Mouse (Mus musculus) activated CD4-positive, CD25-positive, alpha-beta regulatory T cell, adult 4 months (primary cell): ENCODE measurements around the gene Engase. TPM values are rescaled to one million over a fixed set of nuclear protein-coding genes. Genes with fewer than 3 reads are reported as not detected.

Experiments used
- ATAC-seq: one replicate; pipeline ENCODE4 v1.8.0; 2017
- polyA plus RNA-seq, 2 experiments: library from polyadenylated mRNA; unstranded; fragments of 100-300 nt; shearing (Covaris generic); gene quantifications; one replicate each; pipeline ENCODE4 v1.2.1; 2017

Engase gene
- polyA plus RNA-seq, 2 experiments from 2014 or later: 0.90 to 2.5 TPM

DNA sequence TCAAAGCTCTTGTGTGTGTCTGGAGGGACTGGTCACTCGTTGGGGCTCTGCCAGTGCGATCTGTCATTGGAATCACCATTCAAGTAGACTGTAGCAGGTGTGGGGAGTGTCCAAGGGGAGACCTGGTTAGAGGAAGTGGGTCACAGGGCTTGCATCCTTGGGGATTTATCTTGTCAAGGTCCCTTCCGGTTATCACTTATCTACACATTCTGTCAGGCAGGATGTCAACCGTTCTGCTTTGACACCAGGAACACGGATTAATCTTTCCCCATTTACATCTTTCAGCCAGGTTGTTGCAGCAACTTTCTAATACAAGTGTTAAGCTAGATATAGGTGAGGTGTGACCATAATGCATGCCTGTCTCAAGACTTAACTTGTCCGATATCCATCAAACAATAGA, 20.8 kb upstream of the Engase start:
- no peak for ATAC-seq

DNA sequence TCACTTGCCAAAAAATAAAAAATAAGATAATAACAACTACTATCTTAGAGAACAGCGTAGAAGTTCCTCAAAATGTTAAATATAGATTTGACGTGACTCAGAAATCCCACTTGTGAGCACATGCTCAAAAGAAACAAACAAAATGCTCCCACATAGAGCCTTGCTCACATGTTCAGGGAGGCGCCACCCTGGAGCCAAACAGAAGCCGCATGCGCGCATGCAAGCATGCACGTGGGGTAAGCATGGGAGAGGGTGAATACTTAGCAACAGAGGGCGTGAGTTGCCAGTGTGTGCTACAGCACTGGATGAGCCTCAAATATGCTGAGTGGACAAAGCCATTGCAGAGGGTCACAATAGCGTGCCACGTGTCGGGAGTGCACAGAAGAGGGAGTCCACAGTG, 19.7 kb upstream of the Engase start:
- ATAC-seq: no peak

DNA sequence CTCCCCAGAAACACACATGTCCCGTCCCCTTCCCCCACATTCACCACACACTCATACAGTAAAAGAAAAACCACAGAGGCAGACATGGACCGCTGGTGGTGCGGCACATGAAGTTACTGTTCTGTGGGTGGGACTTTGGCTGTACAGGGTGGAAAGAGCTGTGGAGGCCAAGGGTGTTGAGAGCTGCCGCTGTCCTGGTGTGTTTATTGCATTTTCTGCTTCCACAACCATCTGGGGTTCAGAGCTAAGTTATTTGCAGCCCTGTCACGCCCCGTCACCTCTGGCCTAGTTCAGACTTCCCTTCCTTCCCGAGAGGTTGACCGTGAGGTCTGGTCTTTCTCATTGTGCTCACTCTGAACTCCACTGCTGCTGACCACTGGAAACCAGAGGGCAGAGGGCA, 17.6 kb upstream of the Engase start:
- no peak for ATAC-seq

DNA sequence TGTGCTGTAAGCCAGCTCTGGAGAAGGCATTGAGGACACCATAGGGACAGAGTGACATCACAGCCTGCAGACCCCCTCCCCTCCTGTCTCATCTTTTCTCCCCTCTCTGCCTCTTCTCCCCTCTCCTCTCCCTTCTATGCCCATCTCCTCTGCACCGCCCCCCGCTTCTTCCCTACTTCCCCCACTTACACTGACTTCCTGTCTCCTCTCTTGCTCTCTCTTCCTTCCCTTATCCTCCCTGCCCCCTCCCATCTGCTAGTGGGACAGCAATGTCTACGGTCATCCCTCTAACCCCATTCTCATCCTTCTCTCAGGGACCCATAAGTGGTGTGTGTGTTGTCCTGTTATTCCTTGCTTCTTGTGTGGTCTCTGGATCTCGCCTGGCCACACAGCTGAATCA, 17.1 kb upstream of the Engase start:
- no peak for ATAC-seq

DNA sequence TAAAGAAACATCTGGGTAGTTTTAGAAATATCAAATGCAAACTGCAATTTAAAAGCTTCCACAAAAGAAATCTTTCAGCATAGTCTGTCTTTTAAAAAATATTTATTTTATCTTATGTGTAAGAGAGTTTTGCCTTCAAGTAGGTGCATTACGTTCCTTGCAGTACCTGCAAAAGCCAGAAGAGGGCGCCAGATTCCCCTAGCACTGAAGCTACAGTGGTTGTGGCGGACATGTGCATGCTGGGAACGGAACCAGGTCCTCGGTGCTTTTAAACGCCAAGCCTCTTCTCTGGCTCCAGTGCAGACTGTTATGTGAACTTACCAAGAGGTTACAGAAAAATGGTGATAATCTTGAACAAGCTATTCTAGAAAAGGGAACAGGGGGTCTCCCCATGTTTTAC, 16.3 kb upstream of the Engase start:
- ATAC-seq: no peak

DNA sequence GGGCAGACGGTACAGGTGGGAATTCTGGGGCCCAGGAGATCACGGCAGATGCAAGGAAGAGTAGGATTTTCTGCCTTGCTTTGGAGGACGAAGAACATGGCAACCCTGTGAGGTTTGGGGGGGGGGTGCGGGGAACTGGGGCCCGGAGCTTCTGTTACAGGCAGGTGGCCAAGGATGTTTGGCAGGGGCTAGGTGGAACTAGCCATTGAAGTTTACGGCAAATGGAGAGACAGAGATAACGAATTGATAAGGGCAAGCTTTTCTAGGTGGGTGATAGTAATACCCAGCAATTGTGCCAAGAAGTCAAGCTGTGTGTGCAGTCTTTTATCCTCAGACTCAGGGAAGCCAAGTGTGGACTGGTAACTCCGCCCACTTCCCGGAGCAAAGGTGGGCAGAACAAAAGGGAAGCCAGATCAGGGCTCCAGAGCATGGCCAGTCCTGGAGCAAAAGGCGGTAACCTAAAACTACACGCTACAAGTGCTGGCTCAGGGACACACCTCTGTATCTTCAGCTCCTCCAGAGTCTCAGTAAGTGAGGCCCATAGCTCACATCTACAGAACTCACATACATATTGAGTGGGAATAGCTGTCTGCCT, 9.1 kb upstream of the Engase start:
- ATAC-seq: no peak

DNA sequence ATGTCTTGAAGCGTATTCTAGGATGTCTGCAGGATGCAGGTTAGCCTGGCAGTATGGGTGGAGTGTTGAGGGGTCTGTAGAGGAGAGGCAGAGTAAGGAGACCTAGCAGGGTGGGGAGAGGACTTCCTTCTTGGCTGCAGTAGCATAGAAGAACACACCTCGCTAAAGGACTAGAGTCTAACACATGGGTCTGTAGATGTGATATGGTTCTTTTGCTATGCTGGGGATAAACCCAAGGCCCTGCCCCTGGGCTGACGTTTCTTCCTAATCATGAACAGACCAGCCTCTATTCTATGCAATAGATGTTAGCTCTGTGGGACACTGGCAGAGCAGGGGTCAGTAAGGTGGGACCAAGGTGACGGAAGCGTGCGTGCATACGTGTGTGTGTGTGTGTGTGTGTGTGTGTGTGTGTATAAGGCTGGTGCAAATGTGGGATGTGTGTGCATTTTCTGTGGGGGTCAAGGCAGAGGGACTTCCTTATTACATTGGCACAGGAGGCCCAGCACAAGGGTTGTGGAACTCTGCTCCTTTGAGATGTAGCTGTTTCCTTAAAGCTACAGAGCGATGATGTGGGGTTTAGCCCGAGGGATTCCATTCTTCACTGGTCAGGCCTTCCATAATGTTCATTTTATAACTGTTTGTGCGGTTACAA, 7.0 kb upstream of the Engase start:
- no peak for ATAC-seq

DNA sequence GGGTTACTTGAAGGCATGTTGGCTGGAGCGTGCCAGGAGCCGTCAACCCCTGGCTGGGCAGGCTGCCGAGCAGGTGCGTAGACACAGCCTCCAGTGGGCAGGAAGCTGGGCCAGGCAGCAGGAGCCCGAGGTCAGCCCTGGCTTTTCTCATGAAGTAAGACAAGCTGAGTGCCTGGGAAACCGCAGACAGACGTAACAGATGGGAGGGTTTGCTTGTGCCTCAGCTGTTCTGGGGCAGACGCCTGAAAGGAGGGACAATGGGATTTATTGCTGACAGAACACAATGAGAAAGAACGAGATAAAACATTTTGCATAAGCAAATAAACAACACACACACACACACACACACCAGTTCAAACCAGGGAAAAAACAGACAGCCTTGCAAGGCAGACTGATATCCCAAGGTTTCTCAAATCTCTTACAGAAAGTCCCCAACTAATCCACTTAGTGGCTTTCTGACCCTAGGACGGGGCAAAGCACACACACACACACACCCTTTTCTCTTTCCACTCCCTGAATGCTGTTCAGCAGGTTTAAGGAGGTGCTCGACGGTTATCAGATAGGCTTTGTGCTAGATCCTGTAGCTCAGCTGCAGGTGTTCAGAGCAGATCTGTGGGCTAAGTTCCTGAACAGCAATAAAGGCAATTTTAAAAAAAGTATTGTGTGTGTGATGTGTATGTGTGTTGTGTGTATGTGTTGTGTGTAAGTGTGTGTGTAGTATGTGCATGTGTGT, 6.2 kb upstream of the Engase start:
- no peak for ATAC-seq

DNA sequence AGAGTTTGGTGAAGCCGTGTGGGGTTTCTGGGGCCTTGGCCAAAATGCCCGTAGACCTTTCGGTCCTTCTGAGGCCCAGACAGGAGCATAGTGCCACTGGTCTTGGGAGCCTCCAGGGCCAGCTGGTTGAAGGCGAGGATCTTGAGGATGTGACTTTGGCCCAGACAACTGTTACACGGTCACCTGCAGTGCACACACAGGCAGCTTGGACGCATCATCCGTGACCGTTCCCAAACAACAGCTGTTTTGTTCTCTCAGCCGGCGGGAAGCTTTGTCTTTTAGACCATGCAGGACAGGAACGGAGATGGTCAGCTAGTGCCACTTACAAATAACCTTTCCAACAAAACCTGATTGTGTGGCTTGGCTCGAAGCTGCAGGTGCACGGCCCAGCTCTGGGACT, 5.0 kb upstream of the Engase start:
- no peak for ATAC-seq

DNA sequence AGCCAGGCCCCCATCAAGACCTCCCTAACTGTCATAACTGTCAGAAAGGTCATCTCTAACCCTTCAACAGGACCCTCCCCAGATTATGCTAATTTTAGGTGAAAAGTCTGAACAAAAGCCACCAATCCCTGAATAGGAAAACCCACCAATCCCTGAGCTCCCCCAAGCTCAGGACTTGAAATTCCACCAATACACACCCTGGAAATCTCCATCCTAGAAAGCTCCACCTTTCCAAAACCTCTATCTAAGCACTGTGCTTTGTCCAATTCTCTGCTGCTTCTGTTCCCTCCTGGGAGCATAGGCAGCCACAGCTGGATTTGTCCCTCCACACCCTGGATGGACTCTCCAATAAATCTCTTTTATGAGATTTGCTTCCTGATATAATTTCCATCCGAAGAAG, 3.5 kb upstream of the Engase start:
- ATAC-seq: no peak

DNA sequence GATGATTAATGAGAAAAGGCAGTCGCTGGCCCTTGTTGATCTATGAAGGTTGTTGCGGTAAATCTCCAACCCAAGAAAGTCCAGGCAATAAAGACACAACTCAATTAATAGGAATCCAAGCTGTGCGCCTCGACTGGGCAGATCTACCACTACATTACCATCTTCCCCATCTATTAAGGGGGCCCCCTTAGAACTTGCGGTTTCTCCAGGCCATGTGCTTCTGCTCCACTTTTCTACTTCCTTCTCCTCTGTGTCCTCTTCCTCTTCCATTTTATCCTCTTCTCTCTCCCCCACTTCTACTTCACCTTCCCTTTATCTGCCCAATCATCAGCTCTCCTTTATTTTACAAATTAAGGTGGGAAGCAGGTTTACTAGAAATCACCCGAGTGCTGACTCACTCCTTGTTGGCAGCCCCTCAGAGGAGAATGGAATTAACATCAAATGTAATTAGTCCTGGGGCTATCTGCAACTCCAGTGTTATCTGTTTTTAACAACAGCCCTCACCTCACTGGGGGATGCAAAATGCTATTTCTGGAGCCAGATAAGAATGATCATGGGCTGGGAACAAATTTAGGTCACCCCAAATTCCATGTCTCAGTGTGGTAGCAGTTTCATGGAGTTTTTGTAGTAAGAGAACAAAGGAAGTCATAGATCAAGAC, 2.7 kb upstream of the Engase start:
- ATAC-seq: no peak

DNA sequence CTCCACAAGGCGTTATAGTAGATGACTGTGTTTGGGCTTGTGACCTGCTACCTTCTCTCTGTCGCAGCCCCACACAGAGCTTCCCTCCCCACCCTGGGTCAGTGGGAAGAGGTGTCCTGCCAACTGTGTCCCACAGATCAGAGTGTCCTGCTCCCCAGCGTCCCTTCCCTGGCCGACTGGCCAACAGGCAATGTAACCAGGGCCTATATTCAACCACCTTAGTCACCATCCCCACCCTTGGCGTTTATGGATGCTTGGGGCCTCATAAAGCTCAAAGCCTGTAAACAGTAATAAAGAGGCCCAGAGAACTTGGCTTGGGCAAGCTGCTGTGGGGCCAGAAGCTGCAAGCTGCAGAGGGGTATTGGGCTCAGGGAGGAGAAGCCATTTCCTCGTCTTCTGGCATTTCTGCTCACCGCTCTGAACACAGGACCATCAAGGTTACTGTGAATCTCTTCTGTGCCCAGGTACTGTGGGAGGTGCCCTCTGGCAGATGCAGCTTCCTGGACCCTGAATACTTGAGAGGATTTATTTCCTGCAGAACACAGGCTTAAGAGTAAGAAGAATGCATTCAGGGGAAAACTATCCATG, 1.0 kb upstream of the Engase start:
- ATAC-seq: no peak

DNA sequence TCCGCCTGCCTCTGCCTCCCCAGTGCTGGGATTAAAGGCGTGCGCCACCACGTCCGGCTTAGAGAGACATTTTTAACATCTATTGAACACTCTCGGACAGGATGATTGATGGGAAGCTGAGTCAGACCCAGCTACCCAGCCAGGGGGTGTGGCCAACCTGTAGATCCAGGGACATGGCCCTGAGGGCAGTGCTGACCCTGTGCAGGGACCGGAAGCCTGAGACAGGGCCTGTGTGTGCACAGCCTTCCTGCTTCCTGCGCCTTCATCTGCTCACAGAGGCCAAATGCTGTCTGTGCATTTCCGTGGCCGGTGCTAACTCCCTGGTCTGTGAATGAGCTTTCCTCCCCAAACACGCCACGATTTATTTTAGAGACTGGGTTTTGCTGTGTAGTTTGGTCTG, 3.1 kb downstream of the Engase start:
- no peak for ATAC-seq

DNA sequence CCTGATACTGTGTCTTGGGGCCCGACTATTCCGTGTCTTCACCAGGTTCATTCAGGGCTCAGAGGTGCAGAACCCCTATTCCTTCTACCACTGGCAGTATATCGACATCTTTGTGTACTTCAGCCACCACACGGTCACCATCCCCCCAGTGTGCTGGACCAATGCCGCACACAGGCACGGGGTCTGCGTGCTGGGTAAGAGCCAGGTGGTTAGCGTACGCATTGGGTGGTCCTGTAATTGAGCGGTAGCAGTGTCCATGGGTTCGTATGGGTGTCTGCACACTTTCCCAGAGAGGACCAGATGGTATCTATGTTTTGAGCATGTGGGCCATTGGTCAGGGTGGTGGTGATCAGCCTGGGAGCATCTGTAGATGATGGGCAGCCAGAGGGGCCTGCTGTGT, 4.6 kb downstream of the Engase start:
- no peak for ATAC-seq

DNA sequence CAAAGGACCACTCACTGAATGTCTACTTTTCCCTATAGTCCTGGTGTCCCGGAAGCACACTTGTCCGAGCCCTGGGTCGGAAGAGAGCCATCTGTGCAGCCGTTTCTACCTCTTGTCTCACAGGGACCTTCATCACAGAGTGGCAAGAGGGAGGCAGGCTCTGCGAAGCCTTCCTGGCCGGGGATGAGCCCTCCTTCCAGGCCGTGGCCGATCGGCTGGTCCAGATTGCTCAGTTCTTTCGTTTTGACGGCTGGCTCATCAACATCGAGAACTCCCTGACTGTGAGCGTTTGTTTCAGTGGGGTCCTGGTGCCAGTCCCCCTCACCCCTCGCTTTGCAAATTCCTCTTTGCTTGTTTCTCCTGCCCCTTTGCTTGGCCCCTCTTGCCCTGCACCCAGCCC, 5.1 kb downstream of the Engase start:
- ATAC-seq: no peak

DNA sequence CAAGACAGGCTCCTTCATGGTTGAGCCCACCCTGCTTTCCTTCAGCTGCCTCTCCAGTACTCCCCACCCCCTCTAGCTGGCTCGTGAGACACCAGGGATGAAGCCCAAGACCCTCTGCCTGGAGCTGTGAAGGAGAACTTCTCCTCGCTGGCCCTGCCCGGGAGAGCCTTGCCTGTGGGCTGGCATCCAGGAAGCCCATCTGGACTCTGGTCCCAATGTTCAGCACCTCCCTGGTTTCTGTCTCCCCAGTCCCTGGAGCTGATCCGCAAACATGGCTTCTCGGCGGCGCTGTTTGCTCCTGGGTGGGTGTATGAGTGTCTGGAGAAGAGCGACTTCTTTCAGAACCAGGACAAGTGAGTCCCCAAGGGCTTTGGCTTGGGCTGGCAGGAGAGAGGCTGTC, 7.5 kb downstream of the Engase start:
- no peak for ATAC-seq

DNA sequence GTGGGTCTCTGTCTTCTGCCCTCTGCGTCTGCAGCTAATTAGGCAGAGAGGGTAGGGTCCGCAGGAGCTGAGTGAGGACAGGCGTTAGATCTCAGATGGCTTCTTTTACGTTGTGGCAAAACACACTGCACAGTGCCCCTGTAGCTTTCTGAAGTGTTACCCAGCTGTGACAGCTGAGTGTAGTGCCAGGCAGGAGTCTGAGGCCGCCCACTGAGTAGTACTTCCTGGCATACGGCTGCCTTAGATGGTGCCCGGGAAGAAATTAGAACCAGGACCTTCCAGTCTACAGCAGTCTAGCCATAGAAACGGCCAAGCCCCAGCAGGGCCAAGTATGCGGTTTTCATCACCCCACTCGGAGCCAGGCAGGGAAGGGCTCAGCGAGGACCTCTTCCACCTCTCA, 8.7 kb downstream of the Engase start:
- no peak for ATAC-seq

DNA sequence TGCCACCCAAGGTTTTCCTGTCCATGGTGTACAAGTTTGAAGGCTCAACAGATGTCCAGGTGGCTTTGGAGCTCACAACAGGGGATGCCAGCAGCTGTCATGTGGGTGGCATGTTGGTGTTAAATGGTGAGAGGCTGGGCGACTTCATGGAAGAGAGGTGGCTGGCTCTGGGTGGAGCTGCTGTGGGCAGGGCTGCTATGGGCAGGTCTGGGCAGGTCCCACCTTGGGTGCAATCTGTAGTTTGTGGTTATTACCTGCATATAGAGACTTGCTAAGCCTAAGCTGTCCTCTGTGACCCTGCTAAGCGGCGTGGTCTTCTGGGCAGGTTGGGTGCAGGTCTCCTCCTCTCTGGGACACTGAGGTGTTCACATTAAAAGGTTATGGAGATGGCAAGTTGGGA, 9.2 kb downstream of the Engase start:
- no peak for ATAC-seq

DNA sequence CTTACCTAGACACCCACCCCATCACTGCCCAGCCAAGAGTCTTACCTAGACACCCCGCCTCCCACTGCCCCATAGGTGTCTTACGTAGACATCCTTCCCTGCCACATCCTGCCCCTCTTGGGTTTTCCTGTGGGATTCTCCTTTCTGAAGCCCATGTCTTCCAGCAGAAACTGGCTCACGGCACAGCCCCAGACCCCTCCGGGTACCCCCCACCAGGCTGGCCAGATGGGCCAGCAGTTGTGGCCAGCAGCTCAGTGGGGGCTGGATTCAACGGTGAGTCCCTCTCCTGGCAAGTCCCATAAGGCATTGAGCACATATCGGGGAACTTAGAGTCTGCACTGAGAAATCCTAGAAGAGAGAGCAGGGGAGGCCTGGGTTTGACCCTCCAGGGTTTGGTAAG, 9.7 kb downstream of the Engase start:
- no peak for ATAC-seq

DNA sequence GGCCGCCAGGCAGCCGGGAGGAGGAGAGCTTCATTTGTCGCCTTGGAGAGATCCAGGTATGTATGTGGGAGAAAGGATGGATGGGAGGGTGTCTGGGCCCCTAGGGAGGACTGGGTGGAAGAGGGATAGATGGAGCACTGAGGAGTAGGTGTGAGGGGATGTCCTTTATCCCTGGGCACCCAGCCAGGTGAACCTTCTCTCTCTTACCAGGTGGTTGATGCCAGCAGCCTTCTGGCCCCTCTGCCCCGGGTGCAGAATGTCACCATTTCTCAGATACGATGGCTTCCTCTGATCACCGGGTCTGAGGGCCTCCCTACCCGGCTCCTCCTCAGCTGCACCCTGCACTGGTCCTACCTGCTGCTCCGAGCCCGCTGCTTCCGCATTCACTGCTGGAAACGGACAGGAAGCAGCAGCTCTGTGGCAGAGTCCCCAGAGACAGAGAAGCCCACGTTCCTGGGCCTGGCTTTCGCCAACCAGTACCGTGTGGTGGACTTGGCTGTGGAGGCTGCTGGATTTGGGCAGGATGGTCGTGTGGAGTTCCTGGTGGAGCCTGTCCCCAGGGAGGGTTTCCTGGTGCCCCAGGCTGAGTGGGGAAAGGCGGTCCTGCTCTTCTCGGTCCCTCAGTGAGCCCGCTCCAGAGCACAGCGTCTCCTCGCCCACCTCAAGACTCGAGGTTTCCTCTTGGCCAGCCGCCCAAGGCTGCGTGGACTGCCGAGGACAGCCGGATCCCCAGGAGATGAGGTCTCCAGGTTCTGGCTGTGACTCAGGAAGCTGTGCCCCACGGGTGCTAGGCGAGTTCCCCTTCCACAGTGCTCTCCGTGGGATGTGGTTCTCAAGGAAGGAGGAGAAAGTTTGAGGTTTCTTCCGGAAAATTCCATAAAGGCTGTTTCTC, 10.5 kb downstream of the Engase start:
- no peak for ATAC-seq

DNA sequence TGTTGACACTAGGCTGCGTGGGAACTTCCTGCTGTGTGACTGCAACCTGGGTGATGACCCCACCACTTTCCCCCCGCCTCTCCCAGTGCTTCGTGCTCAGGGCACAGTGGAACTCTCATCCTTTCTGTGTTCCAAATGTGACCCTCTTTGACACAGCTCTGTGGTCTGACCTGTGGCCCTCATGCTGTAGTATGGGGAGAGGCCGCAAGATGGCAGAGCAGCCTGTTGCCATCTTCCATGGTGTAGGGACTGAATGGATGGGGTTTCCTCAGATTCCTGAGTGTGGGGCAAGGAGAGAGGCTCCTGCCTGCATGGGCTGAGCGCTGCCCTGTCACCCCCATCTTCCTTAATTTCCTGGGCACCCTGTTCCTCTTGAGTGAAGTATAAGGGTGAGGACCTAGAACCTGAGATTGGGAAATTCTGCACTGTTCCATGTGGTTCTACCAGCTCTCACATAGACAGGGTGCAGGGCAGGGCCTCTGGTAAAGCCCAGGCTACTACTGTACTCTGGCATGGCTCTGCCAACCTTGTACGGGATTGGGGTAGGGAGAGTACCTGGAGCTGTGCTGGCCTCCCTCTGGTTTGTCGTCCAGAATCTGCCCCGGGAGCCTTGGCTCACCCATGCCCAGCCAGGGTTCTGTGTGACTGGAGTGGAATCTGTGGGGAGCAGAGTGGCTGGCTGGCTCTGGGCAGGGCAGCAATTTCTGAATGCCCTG, 11.7 kb downstream of the Engase start:
- no peak for ATAC-seq

DNA sequence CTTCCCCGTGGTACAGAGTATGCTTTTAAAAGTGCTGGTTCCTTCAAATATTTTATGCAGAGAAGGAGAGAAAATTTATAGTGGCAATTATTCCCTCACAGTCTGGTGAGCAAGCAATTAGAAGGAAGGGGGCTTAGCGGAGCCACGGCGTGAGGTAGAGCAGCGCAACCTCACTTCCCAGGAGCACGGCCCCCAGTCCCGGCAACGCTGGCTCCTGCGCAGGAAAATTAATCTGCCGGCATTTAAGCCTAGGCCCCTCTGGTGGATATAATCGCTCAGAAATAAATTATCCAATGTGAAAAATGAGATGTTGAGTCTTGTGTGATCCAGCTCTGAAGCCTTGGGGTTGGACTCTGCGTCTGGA, 12.3 kb downstream of the Engase start:
- ATAC-seq: no peak
